Mouse (Mus musculus): ENCODE data around the gene Comtd1. TPM values are rescaled to one million over a fixed set of nuclear protein-coding genes. Genes with fewer than 3 reads are reported as not detected.

Comtd1 gene
- polyA plus RNA-seq, 1 experiment from 2014 or later: 38.1 TPM

Other genes starting within 250 kb of the Comtd1 start
- 0.14 and 0.32 TPM in 2 replicates for gene Dupd1, start 134.4 kb downstream of the Comtd1 start, polyA plus RNA-seq (2015; fragmentation: Nextera tagmentation; extraction: Ambion mirVana)
- gene Samd8, start 98.4 kb downstream of the Comtd1 start, polyA plus RNA-seq (2015; fragmentation: Nextera tagmentation; extraction: Ambion mirVana): 7.7 and 8.9 TPM in 2 replicates
- gene Dusp13, start 97.8 kb downstream of the Comtd1 start, polyA plus RNA-seq (2015; fragmentation: Nextera tagmentation; extraction: Ambion mirVana): 0.18 TPM in 1 of 2 replicates, not detected in the other
- 435 and 491 TPM in 2 replicates for gene Vdac2, start 23.7 kb downstream of the Comtd1 start, polyA plus RNA-seq (2015; fragmentation: Nextera tagmentation; extraction: Ambion mirVana)
- gene Zfp503, start 140.6 kb upstream of the Comtd1 start, polyA plus RNA-seq (2015; fragmentation: Nextera tagmentation; extraction: Ambion mirVana): 3.0 and 5.4 TPM in 2 replicates
- gene Lrmda, start 170.7 kb upstream of the Comtd1 start, polyA plus RNA-seq (2015; fragmentation: Nextera tagmentation; extraction: Ambion mirVana): 0.70 and 0.83 TPM in 2 replicates